Mouse (Mus musculus) hindbrain, embryonic 10.5 days (tissue): ENCODE data around the gene Zfp735. TPM values are rescaled to one million over a fixed set of nuclear protein-coding genes. Genes with fewer than 3 reads are reported as not detected.

Source experiments
- DNase-seq: peaks from one replicate; pipeline ENCODE4 v3.0.0-alpha.2; 2017; ENCODE audit warnings: low spot score
- H3K27ac ChIP-seq: fragments of 300-500 bp; sonication (generic); 2 replicates; pipeline ENCODE4 v1.5.1; 2016; ENCODE audit warnings: mild to moderate bottlenecking, moderate library complexity
- H3K27me3 ChIP-seq: fragments of 300-500 bp; sonication (generic); 2 replicates; pipeline ENCODE4 v1.6.1; 2016; ENCODE audit warnings: mild to moderate bottlenecking; ENCODE audit not compliant: poor library complexity, insufficient read depth, severe bottlenecking
- H3K36me3 ChIP-seq: fragments of 300-500 bp; sonication (generic); 2 replicates; pipeline ENCODE4 v1.6.1; 2016; ENCODE audit warnings: mild to moderate bottlenecking, moderate library complexity
- H3K4me1 ChIP-seq: fragments of 300-500 bp; sonication (generic); replicated peaks from 2 replicates; pipeline ENCODE4 v1.6.1; 2016; ENCODE audit warnings: mild to moderate bottlenecking
- H3K4me3 ChIP-seq: fragments of 300-500 bp; sonication (generic); 2 replicates; pipeline ENCODE4 v1.5.1; 2016; ENCODE audit warnings: mild to moderate bottlenecking, moderate library complexity
- H3K9me3 ChIP-seq: fragments of 300-500 bp; sonication (generic); 2 replicates; pipeline ENCODE4 v1.6.1; 2016; ENCODE audit warnings: mild to moderate bottlenecking, moderate library complexity
- WGBS: fragments of 180-500 bp; shearing (Covaris S2); methylation state at CpG from one replicate; pipeline ENCODE4 v1.1.7; 2016; 5-methylcytosine and 5-hydroxymethylcytosine counted together
- polyA plus RNA-seq: library from polyadenylated mRNA; unstranded; fragments of >200 nt; fragmentation: Nextera tagmentation; extraction: Ambion mirVana; gene quantifications from 2 replicates; pipeline ENCODE4 v1.2.1, GENCODE M21; 2016

Zfp735 gene
- not detected in 2 replicates for polyA plus RNA-seq

- Histone ChIP-seq H3K36me3 (no peaks in the 10 kb centered on the region), H3K4me3 (no peak within 1 kb of the TSS), H3K9me3 (peaks cover 26% of the 10 kb centered on the region), H3K27ac (no peak within 1 kb of the TSS), H3K27me3 (no peaks in the 10 kb centered on the region), H3K4me1 (no peaks in the 10 kb centered on the region)
- no peak for DNase-seq
- 79% methylated on average over 2 of the region's 2 CpGs for whole genome bisulfite sequencing
These were observed at the start of gene Zfp735 for GRCm38 (mm10) chr11:73688478-73688877. Gene Zfp735, plus strand, starts transcription at chr11:73688778.

GRCm38 (mm10) chr11:73759115-73759514, 70.5 kb downstream of the Zfp735 start:
- Histone ChIP-seq H3K9me3 (peaks cover 37% of the 10 kb centered on the region), H3K4me1 (no peaks in the 10 kb centered on the region), H3K36me3 (no peaks in the 10 kb centered on the region), H3K4me3 (no peak overlapping the region), H3K27me3 (no peaks in the 10 kb centered on the region), H3K27ac (no peak overlapping the region)
- no peak for DNase-seq

Other genes starting within 250 kb of the Zfp735 start
- not detected in 2 replicates for gene Olfr380, start 231.3 kb upstream of the Zfp735 start, polyA plus RNA-seq
- gene Olfr381, start 197.2 kb upstream of the Zfp735 start, polyA plus RNA-seq = not detected in 2 replicates
- gene Olfr382, start 171.6 kb upstream of the Zfp735 start, polyA plus RNA-seq = not detected in 2 replicates
- gene Olfr385, start 95.8 kb upstream of the Zfp735 start, polyA plus RNA-seq = not detected in 2 replicates
- gene Olfr384, start 90.2 kb upstream of the Zfp735 start, polyA plus RNA-seq = not detected in 2 replicates
- not detected in 2 replicates for gene Olfr389, start 91.9 kb downstream of the Zfp735 start, polyA plus RNA-seq
- gene Olfr390, start 94.2 kb downstream of the Zfp735 start, polyA plus RNA-seq = not detected in 2 replicates
- gene Olfr391-ps, start 114.3 kb downstream of the Zfp735 start, polyA plus RNA-seq = not detected in 2 replicates
- not detected in 2 replicates for gene Olfr392, start 128.3 kb downstream of the Zfp735 start, polyA plus RNA-seq
- gene Olfr393, start 162.7 kb downstream of the Zfp735 start, polyA plus RNA-seq = not detected in 2 replicates
- gene Olfr394, start 202.0 kb downstream of the Zfp735 start, polyA plus RNA-seq = not detected in 2 replicates
- gene Olfr395, start 220.5 kb downstream of the Zfp735 start, polyA plus RNA-seq = not detected in 2 replicates
- not detected in 2 replicates for gene Olfr23, start 247.9 kb downstream of the Zfp735 start, polyA plus RNA-seq